Mouse (Mus musculus): ENCODE measurements around the gene Mta2. TPM values are rescaled to one million over a fixed set of nuclear protein-coding genes. Genes with fewer than 3 reads are reported as not detected.

Gene Mta2
- polyA plus RNA-seq, 1 experiment, result 79.6 TPM

DNA sequence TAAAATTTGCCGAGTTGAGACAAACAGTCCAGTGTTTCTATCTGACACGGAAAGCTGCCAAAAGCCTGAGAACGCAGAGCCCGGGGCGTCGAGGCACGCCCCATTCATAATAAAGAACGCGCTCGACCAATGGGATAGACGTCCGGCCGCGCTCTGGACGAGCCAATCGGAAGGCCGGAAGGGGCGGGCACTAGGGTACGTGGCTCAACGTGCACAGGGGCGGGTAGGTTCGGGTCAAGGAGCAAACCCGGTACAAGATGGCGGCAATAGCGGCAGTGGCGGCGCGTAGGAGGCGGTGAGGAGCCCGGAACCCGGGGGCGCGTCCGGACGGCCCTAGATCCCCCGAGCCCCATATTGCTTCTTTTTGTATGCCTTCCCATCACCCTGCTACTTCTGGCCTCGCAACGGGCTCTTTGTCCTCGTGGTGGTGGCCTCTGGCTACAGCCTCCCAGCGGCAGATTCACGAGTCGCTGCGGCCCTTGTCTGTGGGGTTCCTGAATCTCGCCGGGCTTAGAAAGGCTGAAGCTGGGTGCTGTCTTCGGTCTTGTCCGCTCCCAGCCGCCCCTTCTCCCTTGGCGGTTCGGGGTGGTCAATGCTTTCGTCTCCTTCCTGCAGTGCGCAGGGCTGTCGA lies 43.7 kb upstream of the Mta2 start, which contains the start of gene Ganab:
TSS of gene Ganab (plus strand) at position 207 of the 631 bp plus-strand sequence.
- Histone ChIP-seq H3K4me1 (replicated peaks; ENCODE audit: control insufficient read depth, insufficient read depth, low read length) (peaks cover 13% of the 10 kb centered on the region), H3K27me3 (ENCODE audit: control insufficient read depth, insufficient read depth, low read length) (no peaks in the 10 kb centered on the region), H3K27ac (ENCODE audit: control insufficient read depth, insufficient read depth, low read length) (peak within 1 kb of the TSS; percentile 75), H3K4me3 (ENCODE audit: control insufficient read depth, insufficient read depth, low read length) (peak within 1 kb of the TSS; percentile 81), H3K36me3 (ENCODE audit: control insufficient read depth, insufficient read depth, low read length) (peaks cover 8% of the 10 kb centered on the region)
- TF ChIP-seq CTCF (IDR thresholded peaks at IDR 0.05; ENCODE audit: borderline replicate concordance, control insufficient read depth, extremely low read depth, insufficient read depth, low read length, poor library complexity) (0 out of 2 replicates have a peak, but pooled peaks have one; percentile 31), POLR2A (IDR thresholded peaks at IDR 0.05; ENCODE audit: control insufficient read depth, extremely low read depth, insufficient read depth, low read length, poor library complexity) (no peak; the same call in none of the 2 replicates)
- DNase-seq, result peak; percentile 94
- WGBS, result under 1% methylated on average over 53 of the region's 53 CpGs

DNA sequence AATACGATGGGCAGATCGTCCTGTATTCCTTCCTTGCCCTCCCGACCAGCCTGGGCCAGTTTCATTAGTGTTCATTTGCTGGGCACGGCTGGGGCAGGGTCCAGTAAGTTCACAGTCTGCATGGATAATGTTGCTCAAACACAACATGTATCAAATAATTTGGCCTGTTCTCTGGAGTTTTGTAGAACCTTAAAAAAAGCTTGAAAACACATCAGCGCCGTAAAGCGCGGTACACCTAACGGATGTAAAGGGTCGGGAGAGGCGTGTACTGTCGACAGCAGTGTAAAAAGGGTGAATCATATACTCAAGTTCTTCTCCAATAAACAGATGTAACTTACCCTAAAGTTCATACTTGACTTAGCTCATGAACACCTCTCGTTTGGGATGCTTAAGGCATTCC lies 43.1 kb upstream of the Mta2 start:
- peaks cover 14% of the 10 kb centered on the region for H3K36me3 ChIP-seq (ENCODE audit: control insufficient read depth, insufficient read depth, low read length)

DNA sequence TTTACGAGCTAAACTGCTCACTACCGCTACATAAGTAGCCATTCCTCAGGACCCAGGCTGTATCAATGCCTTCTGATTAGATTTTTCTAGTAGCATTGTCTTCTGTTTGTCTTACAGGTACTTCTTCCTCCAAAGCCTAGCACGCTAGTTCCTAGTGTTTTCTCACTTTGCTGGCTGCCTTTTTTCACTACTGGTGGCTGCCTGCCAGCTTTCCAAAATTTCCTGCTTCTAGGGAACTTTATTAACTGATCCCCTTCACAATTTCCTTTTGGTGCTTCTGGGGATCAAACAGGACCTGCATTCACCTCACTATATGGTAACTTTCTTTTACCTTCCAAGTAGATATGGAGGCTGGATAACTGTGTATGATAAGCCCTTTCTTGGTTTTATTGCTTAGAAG lies 42.6 kb upstream of the Mta2 start:
- no peak for TF ChIP-seq POLR2A (IDR thresholded peaks at IDR 0.05; ENCODE audit: control insufficient read depth, extremely low read depth, insufficient read depth, low read length, poor library complexity)
- no peak for TF ChIP-seq CTCF (IDR thresholded peaks at IDR 0.05; ENCODE audit: borderline replicate concordance, control insufficient read depth, extremely low read depth, insufficient read depth, low read length, poor library complexity)
- WGBS, result 59% methylated on average over 3 of the region's 3 CpGs
- Histone ChIP-seq H3K27me3 (ENCODE audit: control insufficient read depth, insufficient read depth, low read length) (no peaks in the 10 kb centered on the region), H3K36me3 (ENCODE audit: control insufficient read depth, insufficient read depth, low read length) (peaks cover 17% of the 10 kb centered on the region), H3K4me3 (ENCODE audit: control insufficient read depth, insufficient read depth, low read length) (no peak overlapping the region), H3K4me1 (replicated peaks; ENCODE audit: control insufficient read depth, insufficient read depth, low read length) (peaks cover 9% of the 10 kb centered on the region), H3K27ac (ENCODE audit: control insufficient read depth, insufficient read depth, low read length) (no peak overlapping the region)
- DNase-seq, result no peak

More for the DNA sequence above, 43.1 kb upstream of the Mta2 start:
- peaks cover 12% of the 10 kb centered on the region for H3K4me1 ChIP-seq (replicated peaks; ENCODE audit: control insufficient read depth, insufficient read depth, low read length)
- TF ChIP-seq CTCF (IDR thresholded peaks at IDR 0.05; ENCODE audit: borderline replicate concordance, control insufficient read depth, extremely low read depth, insufficient read depth, low read length, poor library complexity) (no peak), POLR2A (IDR thresholded peaks at IDR 0.05; ENCODE audit: control insufficient read depth, extremely low read depth, insufficient read depth, low read length, poor library complexity) (no peak)
- peak overlapping the region; percentile 75 for H3K27ac ChIP-seq (ENCODE audit: control insufficient read depth, insufficient read depth, low read length)
- 2% methylated on average over 13 of the region's 13 CpGs for WGBS
- DNase-seq, result no peak
- H3K4me3 ChIP-seq (ENCODE audit: control insufficient read depth, insufficient read depth, low read length), result peak overlapping the region; percentile 81
- H3K27me3 ChIP-seq (ENCODE audit: control insufficient read depth, insufficient read depth, low read length), result no peaks in the 10 kb centered on the region

DNA sequence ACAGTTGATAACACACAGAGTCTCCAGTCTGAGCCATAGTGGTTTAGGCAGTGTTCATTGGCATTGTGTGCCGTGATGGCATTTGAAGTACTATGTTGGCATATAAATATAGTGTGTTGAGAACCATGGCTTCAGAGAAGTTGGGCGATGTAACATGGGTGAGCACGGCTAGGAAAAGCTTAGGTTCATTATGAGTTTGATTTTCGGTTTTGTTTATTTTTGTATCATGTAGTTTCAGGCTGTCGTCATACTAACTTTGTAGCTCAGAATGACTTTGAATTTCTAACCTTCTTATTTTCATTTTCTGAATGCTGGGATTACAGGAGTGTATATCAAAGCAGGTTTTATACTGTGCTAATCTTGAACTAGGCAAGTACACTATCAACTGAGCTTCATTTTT lies 38.3 kb upstream of the Mta2 start:
- H3K36me3 ChIP-seq (ENCODE audit: control insufficient read depth, insufficient read depth, low read length), result peaks cover 55% of the 10 kb centered on the region
- no peak overlapping the region for H3K27ac ChIP-seq (ENCODE audit: control insufficient read depth, insufficient read depth, low read length)
- no peaks in the 10 kb centered on the region for H3K27me3 ChIP-seq (ENCODE audit: control insufficient read depth, insufficient read depth, low read length)
- DNase-seq, result no peak
- TF ChIP-seq POLR2A (IDR thresholded peaks at IDR 0.05; ENCODE audit: control insufficient read depth, extremely low read depth, insufficient read depth, low read length, poor library complexity) (no peak), CTCF (IDR thresholded peaks at IDR 0.05; ENCODE audit: borderline replicate concordance, control insufficient read depth, extremely low read depth, insufficient read depth, low read length, poor library complexity) (no peak)
- no peaks in the 10 kb centered on the region for H3K4me1 ChIP-seq (replicated peaks; ENCODE audit: control insufficient read depth, insufficient read depth, low read length)
- 96% methylated on average over 5 of the region's 5 CpGs for WGBS
- H3K4me3 ChIP-seq (ENCODE audit: control insufficient read depth, insufficient read depth, low read length), result no peak overlapping the region

DNA sequence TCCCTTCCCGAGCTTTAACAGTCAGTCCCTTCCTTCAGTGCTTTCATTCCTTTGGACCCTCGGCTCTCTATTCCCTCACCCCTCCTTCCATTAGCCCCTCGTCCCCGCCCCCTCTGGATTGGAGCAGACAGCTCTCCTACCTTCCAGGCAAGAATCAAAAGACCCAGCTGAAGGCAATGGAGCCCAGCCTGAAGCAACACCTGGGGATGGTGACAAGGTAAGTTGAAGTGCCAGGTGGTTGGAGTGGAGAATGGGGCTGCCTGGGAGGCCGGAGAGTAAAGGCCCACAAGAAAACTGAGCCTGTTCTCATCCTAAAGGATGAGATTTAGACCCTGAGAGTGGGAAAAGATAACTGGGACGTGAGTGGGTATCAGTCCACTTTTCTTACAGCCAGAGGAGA lies 33.1 kb upstream of the Mta2 start:
- Histone ChIP-seq H3K36me3 (ENCODE audit: control insufficient read depth, insufficient read depth, low read length) (peaks cover 96% of the 10 kb centered on the region), H3K4me3 (ENCODE audit: control insufficient read depth, insufficient read depth, low read length) (no peak overlapping the region), H3K27me3 (ENCODE audit: control insufficient read depth, insufficient read depth, low read length) (no peaks in the 10 kb centered on the region), H3K4me1 (replicated peaks; ENCODE audit: control insufficient read depth, insufficient read depth, low read length) (no peaks in the 10 kb centered on the region), H3K27ac (ENCODE audit: control insufficient read depth, insufficient read depth, low read length) (no peak overlapping the region)
- TF ChIP-seq CTCF (IDR thresholded peaks at IDR 0.05; ENCODE audit: borderline replicate concordance, control insufficient read depth, extremely low read depth, insufficient read depth, low read length, poor library complexity), result no peak
- TF ChIP-seq POLR2A (IDR thresholded peaks at IDR 0.05; ENCODE audit: control insufficient read depth, extremely low read depth, insufficient read depth, low read length, poor library complexity), result no peak
- no peak for DNase-seq
- WGBS, result 96% methylated on average over 6 of the region's 6 CpGs

DNA sequence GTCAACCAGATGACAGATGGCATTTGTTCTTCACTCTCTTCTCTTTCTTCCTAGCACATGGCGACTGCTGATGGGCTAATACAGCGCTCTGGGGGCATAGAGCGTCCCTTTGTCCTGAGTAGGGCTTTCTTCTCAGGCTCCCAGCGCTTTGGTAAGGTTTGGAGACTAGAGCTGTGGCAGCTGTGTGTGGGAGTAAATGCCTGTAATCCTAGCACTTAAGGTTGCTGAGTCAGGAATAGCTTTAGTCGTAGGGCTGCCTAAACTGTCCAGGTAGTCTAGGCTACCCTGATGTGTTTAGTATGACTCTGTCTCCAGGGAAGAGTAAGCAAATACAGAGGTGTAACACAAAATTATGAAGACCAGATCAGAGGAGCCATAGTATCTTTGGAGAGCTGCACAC lies 29.9 kb upstream of the Mta2 start:
- no peak overlapping the region for H3K27ac ChIP-seq (ENCODE audit: control insufficient read depth, insufficient read depth, low read length)
- peaks cover 96% of the 10 kb centered on the region for H3K36me3 ChIP-seq (ENCODE audit: control insufficient read depth, insufficient read depth, low read length)
- 99% methylated on average over 5 of the region's 5 CpGs for WGBS
- H3K4me3 ChIP-seq (ENCODE audit: control insufficient read depth, insufficient read depth, low read length), result no peak overlapping the region
- no peak for TF ChIP-seq CTCF (IDR thresholded peaks at IDR 0.05; ENCODE audit: borderline replicate concordance, control insufficient read depth, extremely low read depth, insufficient read depth, low read length, poor library complexity)
- TF ChIP-seq POLR2A (IDR thresholded peaks at IDR 0.05; ENCODE audit: control insufficient read depth, extremely low read depth, insufficient read depth, low read length, poor library complexity), result no peak
- no peaks in the 10 kb centered on the region for H3K27me3 ChIP-seq (ENCODE audit: control insufficient read depth, insufficient read depth, low read length)
- H3K4me1 ChIP-seq (replicated peaks; ENCODE audit: control insufficient read depth, insufficient read depth, low read length), result no peaks in the 10 kb centered on the region
- DNase-seq, result no peak

All from thymus, adult 2 months (tissue).